ENCODE assay signal across 11 mouse cellular contexts in the genomic region with DNA sequence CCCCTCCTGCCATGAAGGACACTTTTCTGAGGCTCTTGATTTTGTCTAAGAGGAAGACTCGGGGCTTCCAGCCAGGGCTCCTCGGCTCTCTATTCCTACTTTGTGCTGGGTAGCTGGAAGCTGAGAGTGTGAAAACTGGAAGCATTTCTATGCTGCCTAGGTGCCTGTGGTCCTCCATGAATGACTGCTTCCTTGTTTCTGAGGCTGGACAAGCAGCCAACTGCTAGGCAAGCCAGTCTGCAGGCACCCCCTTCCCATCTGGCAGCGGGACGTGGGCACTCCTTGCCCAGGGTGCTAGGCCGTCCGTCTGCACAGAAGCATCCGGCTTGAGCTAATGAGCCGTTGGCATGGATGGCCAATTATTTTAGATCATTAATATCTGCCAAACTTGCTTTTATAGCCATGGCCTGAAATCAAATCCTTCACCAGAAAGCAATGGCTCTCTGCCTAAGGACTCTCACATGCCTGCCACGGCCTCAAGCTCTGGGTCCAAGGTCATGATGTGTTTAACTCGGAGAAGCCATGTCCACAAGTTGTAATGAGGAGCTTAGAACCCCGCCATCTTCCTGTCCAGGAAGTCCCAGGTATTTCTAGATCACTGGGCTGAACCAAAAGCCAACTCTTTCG.
DNase-seq lines count a peak whose midpoint lies in the region; ATAC-seq and TF ChIP-seq lines count a peak whose summit lies in the region.
"Had no signal": no experiment of that assay in that cellular context is flagged by ENCODE, and none has a peak within 500 bp of the region (broad histone marks: within the 10 kb centered on the region; RNA-seq: fewer than 3 reads in every experiment).

No protein-coding gene starts in this region.

- no peaks in the 10 kb centered on the region for H3K4me1 ChIP-seq in midbrain, postnatal 0 days (ENCODE audit: insufficient read depth, low read length)
- H3K4me1 ChIP-seq in midbrain, embryonic 14.5 days (ENCODE audit: control insufficient read depth, insufficient read depth, low read length): no peaks in the 10 kb centered on the region

- H3K4me3 ChIP-seq in midbrain, postnatal 0 days (ENCODE audit: low read depth, low read length): no peak overlapping the region
- H3K4me3 ChIP-seq in midbrain, embryonic 14.5 days (replicated peaks; ENCODE audit: low read depth, low read length): no peak overlapping the region
- H3K4me3 ChIP-seq in left cerebral cortex, adult 2 months: no peak overlapping the region
- H3K4me3 ChIP-seq: erythroblast, embryonic 14.5 days; lung, embryonic 15.5 days had no signal

- H3K9me3 ChIP-seq in midbrain, postnatal 0 days (ENCODE audit: low read length): no peaks in the 10 kb centered on the region; the same call in 1 of the 2 replicates
- no peaks in the 10 kb centered on the region; the same call in 1 of the 2 replicates for H3K9me3 ChIP-seq in midbrain, embryonic 14.5 days (ENCODE audit: control insufficient read depth, low read length)
- H3K9me3 ChIP-seq: lung, embryonic 15.5 days had no signal

- no peaks in the 10 kb centered on the region for H3K27me3 ChIP-seq in midbrain, postnatal 0 days (ENCODE audit: insufficient read depth, low read length)
- H3K27me3 ChIP-seq in midbrain, embryonic 14.5 days (ENCODE audit: control insufficient read depth, insufficient read depth, low read length): 0 out of 2 replicates have a peak, but pooled peaks cover 8% of the 10 kb centered on the region

- WGBS in midbrain, postnatal 0 days: 83% methylated on average over 12 of the region's 12 CpGs
- 91% methylated on average over 12 of the region's 12 CpGs for WGBS in midbrain, embryonic 14.5 days

- no peak overlapping the region for H3K9ac ChIP-seq in midbrain, postnatal 0 days (replicated peaks; ENCODE audit: low read length, poor library complexity, severe bottlenecking)
- H3K9ac ChIP-seq in midbrain, embryonic 14.5 days (replicated peaks; ENCODE audit: low read length): no peak overlapping the region
- H3K9ac ChIP-seq: lung, embryonic 15.5 days had no signal

- no peaks in the 10 kb centered on the region for H3K36me3 ChIP-seq in midbrain, postnatal 0 days (ENCODE audit: insufficient read depth, low read length)
- H3K36me3 ChIP-seq in midbrain, embryonic 14.5 days (ENCODE audit: control insufficient read depth, insufficient read depth, low read length): no peaks in the 10 kb centered on the region
- H3K36me3 ChIP-seq: lung, embryonic 15.5 days had no signal

- DNase-seq in midbrain, postnatal 0 days (ENCODE audit: low spot score): peak; percentile 65
- no peak for DNase-seq in midbrain, embryonic 14.5 days
- DNase-seq in frontal cortex, postnatal 10 days (ENCODE audit: low spot score in 2 of 2): peak; percentile 53 to 56
- peak; percentile 22 to 65 for DNase-seq in left cerebral cortex, adult 2 months (ENCODE audit: extremely low spot score in 1 of 2, low spot score in 2 of 2)
- DNase-seq in retina, embryonic 14.5 days (ENCODE audit: low spot score): no peak
- no peak for DNase-seq in gastrocnemius, adult 8-10 months (ENCODE audit: low spot score in 2 of 2)
- DNase-seq in urinary bladder, postnatal 36 days (ENCODE audit: low spot score in 2 of 2): no peak
- DNase-seq: kidney, postnatal 14 days had no signal

- intact Hi-C loops in left cerebral cortex, adult 2 months (cut with DNase I): no loop called here

- H3K4me2 ChIP-seq in midbrain, postnatal 0 days (ENCODE audit: low read depth, low read length, poor library complexity, severe bottlenecking): no peak overlapping the region
- no peak overlapping the region for H3K4me2 ChIP-seq in midbrain, embryonic 14.5 days (ENCODE audit: low read length)
- H3K4me2 ChIP-seq: lung, embryonic 15.5 days had no signal

- ATAC-seq in midbrain, postnatal 0 days (ENCODE audit: low FRiP score): no peak
- ATAC-seq in midbrain, embryonic 14.5 days (ENCODE audit: low FRiP score, low TSS enrichment): no peak
- no peak for ATAC-seq in megakaryocyte-erythroid progenitor cell, adult 5-6 weeks (replicated peaks; ENCODE audit: low FRiP score, low TSS enrichment, poor library complexity, severe bottlenecking)

- no peak overlapping the region for H3K27ac ChIP-seq in midbrain, postnatal 0 days (ENCODE audit: low read depth, low read length)
- H3K27ac ChIP-seq in midbrain, embryonic 14.5 days (replicated peaks; ENCODE audit: low read depth, low read length): no peak overlapping the region
- no peak overlapping the region for H3K27ac ChIP-seq in left cerebral cortex, adult 2 months
- H3K27ac ChIP-seq: lung, embryonic 15.5 days had no signal

- no peak for TF ChIP-seq CTCF in midbrain, postnatal 0 days (IDR thresholded peaks at IDR 0.05)
- no peak for TF ChIP-seq CTCF in left cerebral cortex, adult 2 months (IDR thresholded peaks at IDR 0.05)

Comparison
In these comparisons a context has a peak if more than half of its experiments do, and no peak if none do; other contexts are left out.
1. DNase-seq: peak in midbrain, postnatal 0 days (single experiment), frontal cortex, postnatal 10 days (2 of 2) and left cerebral cortex, adult 2 months (2 of 2); none in midbrain, embryonic 14.5 days (single experiment), retina, embryonic 14.5 days (single experiment), gastrocnemius, adult 8-10 months (0 of 2) and urinary bladder, postnatal 36 days (0 of 2).